Mouse (Mus musculus) left cerebral cortex, postnatal 36 days (tissue): ENCODE measurements around the gene Rasl10a. TPM values are rescaled to one million over a fixed set of nuclear protein-coding genes. Genes with fewer than 3 reads are reported as not detected.
"Not testable (repeated sequence)": the region's sequence is repeated elsewhere in the genome, so short reads cannot be mapped to it uniquely, and the experiment has no call there.

Source experiments
- DNase-seq, 2 experiments: peaks; one replicate each; pipeline ENCODE4 v3.0.0; 2021 to 2022; ENCODE audit warnings: low spot score in 2 of 2, mixed read lengths in 1 of 2
- intact Hi-C: fragments of 180-260 bp; cut with DNase I; formaldehyde crosslinking; loops from one replicate; pipeline ENCODE4 v1.15.1; 2025
- total RNA-seq, 2 experiments: library from RNA; stranded (reverse); gene quantifications; 2 replicates each; pipeline ENCODE4 v1.2.3; 2021

Gene Rasl10a
- total RNA-seq, 2 experiments from 2014 or later: 72.2 to 77.6 TPM

DNA sequence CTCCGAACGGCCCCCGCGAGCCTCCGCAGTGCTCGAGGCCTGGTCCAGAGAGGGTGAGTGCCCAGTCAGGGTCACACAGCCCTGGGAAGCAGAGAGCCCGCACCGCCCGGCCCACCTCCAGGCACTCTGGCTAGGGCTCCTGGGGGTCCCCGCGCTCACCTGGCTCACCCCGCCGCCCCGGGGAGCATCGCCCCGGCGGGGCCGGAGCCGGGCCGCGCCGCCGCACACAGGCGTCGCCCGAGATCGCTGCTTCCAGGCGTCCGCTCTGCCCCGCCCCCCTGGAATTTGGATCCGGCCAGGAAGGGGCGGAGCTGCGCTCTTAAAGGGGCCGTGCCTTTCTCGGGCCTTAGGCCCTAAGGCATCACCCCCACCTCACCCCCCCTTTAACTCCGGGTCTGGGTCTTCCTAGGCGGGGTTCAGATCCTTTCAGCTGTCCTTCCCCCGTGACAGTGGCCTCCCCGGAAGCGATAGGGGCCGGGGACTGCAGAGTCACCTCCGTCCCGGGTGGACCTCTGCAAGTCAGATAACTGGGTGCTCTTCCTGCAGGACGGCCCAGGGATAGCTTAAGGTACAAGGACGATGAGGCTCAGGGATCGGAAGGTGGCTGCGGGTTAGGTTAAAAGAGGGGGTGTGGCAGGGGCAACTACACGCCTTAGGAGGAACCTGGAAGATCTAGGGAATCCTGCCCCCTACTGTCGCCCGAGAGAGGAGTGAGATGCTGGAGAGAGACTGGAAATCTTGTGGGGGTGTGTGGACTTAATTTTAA is 7.3 kb downstream of the Rasl10a start, which contains the start of gene Gas2l1:
Gene Gas2l1, minus strand, starts transcription at position 272 of the 766 bp plus-strand sequence.
- peak; percentile 84 to 87 for DNase-seq
- intact Hi-C loops: no loop called here

DNA sequence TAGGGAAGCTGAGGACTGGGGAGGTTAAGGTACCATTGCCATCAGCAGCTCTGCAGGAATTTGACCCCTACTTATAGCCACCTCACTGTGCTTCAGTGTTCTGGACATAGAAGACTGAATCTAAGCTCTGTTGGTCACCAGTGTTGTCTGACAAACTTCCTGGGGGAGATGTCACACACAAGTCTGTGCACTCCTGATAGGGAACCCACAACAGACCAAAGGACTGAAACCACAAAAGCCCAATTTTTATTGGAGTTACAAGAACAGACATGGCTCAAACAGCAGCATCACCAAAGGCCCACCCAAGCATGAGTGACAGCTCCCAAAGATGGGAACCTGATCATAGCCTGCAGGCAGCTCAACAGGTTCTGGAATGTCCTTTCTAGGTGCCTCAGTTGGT is 9.1 kb downstream of the Rasl10a start:
- intact Hi-C loops: no loop called here
- no peak for DNase-seq

DNA sequence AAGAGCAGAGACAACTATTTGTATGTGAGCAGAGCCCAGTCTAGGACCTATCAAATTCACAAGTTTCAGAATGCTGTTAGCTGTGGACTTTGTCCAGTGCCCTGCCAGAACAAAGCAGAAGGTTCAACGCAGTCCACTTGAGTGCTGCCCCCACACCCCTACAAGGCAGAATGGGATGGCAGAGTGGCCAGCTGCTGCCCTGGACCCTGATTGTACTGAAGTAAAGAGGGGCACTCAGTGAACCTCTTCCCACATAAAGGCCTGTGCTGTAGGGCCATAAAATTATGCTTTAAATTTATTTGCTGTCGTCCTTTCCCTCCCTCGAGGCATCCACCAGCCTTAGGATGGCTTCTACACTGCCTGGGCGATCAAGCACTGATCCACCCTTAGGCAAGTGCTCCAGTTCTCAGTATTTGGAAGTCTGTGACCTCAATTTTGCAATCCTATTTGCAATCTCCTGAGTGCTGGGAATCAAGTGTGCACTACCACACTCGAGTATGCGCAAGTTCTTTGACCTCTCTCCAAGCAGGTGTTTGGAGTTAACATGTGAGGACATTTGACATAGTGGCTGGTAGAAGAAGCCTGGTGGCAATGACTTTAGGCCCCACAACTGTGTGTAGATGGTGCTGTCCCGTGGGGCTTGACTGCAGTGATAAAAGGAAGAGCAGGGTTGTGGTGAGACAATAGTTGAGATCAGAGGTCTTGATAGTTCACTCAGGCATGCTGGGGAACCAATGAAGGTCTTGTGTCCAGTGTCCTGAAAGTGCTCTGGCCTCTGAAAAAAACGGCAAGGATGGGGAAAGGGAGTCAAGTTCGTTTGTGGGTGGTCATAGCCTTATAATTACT is 10.4 kb downstream of the Rasl10a start:
- intact Hi-C loops: no loop called here
- no peak for DNase-seq

DNA sequence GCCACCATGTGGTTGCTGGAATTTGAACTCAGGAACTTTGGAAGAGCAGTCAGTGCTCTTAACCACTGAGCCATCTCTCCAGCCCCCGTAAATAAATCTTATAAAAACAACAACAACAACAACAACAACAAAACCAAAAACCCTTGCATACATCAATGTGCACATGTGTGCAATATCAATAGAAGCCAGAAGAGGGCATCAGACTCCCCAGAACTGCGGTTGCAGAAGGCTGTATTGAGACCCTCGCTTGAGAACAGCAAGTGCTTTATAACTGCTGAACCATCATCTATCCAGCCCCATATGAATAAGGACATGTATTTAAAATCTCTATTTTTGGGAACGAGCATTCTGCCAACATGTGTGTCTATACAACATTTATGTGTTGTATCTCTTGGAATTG is 17.0 kb downstream of the Rasl10a start:
- intact Hi-C loops: no loop called here
- no peak for DNase-seq

DNA sequence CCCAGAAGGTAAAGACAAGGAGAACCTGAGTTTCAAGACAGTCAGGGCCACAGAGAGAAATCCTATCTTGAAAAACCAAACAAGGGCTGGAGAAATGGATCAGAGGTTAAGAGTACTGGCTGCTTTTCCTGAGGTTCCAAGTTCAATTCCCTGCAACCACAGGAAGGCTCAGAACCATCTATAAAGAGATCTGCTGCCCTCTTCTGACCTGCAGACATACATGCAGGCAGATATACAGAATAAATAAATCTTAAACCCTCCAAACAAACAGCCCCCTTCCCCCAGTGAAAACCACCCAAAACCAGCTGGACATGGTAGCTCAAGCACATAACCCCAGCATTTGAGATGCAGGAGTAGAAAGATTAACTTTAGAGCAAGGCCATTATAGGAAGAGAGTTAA is 17.8 kb downstream of the Rasl10a start:
- no peak for DNase-seq
- intact Hi-C loops: no loop called here

DNA sequence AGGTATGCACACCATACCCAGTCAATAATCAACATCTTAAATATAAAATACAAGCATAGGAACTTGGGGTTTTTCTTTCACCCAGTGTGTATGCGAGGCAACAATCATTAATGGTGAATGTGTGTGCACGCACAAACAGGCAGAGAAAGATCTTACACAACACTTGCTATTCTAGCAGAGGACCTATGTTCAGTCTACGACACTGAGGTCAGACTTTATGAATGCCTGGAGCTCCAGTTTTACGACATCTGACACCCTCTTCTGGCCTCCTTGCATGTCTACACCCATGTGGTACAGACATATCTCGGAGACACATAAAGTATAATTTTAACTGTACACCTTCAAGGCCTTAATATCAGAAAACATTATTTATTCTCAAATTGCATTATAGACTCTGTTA is 18.9 kb downstream of the Rasl10a start:
- DNase-seq, intact Hi-C loops: not testable (repeated sequence)

DNA sequence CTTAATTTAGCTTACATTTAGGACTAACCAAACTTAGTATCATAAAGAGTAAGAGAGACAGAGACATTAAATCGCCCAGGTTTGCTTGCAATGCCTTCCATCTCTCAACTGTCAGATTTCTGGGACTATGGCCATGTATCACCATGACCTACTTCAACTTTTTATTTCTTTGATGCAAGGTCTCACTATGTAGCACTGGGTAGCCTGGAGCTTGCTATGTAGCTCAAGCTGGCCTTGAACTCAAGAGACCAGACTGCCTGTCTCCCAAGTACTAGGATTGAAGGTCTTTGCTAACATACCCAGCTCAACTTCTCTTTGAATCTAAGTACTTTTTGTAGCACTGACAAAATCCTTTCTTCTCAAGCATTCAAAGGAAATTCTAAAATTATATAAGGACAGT is 31.2 kb downstream of the Rasl10a start:
- intact Hi-C loops: no loop called here
- no peak for DNase-seq

DNA sequence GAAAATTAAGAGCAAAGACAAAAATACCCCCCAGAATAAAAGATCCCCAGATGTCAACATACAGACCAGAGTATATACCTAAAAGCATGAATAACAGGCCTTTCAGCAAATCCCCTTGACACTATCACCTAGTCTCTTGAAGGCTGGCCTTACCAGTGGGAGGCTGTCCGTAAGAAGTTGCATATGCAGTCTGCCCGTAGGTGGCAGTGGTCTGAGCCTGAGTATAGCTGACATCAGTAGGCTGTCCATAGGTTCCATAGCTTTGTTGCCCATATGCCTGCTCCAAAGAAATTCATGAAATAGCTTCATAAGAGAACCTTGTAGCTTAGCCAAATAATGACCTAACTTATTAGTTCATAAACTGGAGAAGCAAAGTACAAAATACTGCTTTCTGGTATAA is 33.8 kb downstream of the Rasl10a start:
- intact Hi-C loops: no loop called here
- no peak for DNase-seq

DNA sequence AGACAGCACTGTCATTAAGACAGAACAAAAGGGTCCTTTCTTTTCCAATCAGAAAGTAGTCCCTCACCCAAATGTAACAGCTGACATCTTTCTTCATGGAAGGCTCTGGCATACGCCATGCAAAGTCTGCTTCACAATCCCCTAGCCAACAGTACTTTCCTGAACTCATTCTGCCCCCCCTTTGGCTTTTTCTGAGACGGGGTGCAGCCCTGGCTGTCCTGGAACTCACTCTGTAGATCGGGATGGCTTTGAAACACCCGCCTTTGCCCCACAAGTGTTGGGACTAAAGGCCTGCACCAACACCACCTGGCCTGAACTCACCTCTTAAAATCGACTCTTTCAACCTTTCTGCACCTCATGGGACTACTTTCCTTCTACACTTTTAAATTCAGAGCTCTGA is 37.9 kb downstream of the Rasl10a start:
- DNase-seq: no peak
- intact Hi-C loops: no loop called here

DNA sequence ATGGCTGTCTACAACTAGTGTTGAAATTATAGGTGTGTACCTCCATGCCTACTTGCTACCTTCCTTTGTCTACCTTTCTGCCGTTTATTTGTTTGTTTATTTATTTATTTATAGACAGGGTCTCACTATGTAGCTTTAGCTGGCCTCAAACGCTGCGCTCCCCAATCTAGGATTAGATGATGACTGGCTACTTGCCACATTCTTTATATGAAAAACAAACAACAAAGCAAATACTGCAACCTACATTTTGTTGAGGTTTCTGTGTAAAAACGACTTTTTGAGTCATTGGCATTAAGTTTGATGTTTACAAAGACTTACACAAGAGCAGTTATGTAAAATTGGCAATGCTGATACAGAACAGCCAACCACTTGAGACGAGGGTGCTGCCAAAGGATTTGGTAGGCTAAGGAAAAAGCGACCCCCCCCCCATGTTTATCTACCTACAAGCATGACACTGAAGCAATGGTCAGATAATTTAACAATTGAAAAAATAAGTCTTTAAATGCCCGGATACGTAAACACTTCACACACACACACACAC is 38.6 kb downstream of the Rasl10a start:
- no peak for DNase-seq
- intact Hi-C loops: no loop called here

DNA sequence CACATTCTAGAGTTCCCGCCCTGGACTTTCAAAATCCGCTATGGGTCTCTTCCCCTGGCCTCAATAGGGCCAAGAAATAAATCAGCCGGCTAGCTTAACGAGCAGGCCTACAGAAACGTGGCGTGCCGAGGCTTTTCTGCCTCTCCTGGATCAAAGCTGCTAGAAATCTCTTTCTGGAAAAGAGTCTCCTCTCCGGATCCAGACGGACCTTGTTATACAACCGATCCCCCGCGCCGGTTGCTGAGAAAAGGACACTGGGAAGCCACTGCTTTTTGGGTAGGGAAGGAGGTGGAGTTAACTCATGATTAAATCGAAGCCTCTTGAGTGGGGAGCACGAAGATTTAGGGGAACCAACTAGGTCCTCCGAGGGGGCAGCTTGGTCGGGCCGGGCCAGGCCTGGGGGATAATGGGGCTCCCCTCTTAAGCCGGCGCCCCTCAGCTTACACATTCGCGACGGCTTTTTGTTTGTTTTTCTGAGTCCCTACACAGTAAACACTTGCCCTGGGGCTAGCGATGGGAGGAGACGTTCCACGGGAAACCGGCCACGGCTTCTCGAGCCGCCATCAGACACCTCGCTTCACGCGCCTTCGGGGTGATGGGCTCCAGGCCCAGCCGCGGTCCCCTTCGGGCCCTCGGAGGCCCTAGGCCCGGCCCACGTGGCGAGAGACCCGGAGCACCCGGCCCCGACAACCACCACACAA is 40.3 kb downstream of the Rasl10a start:
- peak; percentile 70 to 77 for DNase-seq
- intact Hi-C loops: no loop called here

DNA sequence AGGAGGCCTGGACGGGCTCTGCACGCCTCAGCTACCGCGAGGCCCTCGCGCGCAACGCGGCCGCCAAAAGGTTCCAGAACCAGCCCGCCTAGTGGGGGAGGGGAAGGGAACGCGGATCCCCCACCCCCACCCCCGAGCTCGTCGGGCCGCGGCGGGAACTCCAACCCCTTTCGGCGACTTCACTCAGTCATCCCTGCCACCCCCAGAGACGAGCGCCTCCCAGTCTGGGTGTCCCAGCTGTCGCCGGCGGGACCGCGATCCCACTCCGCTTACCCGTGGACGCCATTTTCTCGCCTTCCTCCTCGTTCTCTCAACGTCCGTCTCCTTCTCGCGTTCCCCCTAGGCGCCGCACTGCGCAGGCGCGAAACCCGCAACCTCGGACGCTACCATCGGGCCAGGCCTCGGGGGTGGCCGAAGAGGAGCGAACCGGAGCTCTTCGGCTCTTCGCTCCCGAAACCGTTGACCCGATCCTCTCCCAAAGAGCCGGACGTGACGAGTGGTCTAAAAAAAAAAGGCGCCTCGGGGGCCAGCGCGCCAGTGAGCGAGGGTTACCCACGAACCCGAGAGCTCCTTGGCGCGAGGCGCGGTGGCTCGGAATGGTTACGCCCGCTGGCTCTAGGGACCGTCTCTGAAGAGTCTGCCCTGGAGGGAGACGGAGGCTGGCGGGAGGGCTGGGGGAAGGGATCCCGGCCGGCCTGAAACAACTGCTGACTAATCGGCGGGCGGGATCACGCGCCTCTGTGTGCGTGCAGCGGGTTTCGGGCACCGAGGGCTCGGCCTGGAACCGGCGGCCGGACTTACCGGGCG is 41.0 kb downstream of the Rasl10a start, which contains the start of the genes Rhbdd3 and Ewsr1:
Gene Rhbdd3, plus strand, starts transcription at position 191 of the 807 bp plus-strand sequence.
Gene Ewsr1, minus strand, starts transcription at position 531 of the 807 bp plus-strand sequence.
- intact Hi-C loops: no loop called here
- DNase-seq: peak; percentile 98 to 99

DNA sequence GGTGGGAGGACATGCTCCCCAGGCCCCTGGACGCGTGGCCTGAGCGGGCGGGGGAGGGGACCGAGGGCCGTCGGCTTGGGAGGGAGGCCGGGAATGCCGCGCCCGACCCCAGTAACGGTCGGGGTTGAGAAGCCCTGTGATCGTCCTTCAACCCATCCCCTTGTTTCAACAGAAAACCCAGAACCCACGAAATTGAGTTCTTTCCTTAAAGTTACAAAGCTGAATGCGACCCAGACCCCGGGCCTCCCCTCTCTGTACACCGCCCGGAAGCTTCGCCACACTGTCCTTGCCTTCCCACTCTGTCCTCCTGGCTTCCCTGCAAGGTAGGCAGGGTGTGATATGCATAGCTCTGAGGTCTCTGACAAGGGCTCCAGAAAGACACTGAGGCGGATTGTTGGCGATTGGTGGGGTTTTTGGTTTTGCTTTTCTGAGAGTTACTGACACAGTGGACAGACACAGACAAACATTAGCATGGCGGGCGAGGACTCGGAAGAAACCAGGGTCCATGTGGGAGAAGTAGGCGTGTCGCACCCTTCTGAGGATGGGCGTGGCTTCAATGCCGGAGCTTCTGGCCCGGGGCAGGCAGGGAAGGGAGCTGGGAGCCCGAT is 41.8 kb downstream of the Rasl10a start:
- intact Hi-C loops: no loop called here
- DNase-seq: peak; percentile 78 to 80

DNA sequence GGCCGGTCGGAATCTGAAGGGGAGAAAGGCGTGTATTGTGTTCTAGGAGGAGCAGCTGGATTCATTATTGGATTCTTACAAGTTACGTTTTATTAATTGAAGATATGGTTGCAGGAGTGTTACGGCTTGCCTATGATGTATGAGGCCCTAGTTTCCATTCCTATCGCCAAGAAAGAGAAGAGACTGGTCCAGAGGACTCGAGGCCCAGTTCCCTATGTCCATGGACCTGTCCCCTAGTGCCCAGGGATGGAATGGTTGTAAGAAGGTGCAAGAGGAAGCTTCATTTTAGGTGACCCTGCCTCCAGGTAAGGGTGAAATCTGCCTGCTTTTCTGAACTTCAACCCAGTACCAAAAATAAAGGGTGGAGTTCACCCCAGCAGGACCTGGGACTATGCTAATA is 42.4 kb downstream of the Rasl10a start:
- intact Hi-C loops: no loop called here
- DNase-seq: no peak

DNA sequence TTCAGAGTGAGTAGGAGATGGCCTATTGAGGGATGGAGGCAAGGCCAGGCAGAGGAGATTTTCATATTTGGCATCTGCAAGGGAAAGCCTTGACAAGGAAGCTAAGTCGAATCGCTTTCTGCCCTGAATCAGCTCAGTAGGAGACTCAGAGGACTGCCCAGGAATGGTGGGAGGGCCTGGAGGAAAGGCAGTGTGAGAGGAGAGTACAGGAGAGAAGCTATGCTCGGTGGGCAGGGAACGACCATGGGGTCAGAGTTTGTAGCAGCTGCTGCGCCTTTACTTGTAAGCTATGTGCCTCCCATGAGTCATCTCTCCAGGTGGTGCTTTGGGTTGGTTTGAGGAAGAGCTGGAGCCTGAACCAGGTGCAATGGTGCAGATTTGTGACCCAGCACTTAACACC is 42.9 kb downstream of the Rasl10a start:
- no peak for DNase-seq
- intact Hi-C loops: no loop called here

DNA sequence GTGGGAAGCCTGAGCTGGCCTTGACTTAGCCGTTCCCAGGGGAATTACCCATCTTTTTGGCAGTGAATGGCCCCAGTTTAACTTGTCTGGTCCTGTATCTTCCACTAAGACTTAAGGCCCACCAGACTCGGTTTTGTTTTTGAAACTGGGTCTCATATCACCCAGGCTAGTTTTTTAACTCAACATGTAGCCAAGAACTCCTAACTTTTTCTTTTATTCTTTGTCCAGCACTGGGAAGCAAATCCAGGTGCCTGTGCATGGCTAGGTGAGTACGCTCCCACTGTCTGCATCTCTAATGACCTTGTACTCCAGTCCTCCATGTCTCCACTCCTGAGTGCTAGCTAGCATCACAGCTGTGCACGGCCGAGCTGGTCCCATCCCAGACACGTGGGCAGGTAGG is 43.7 kb downstream of the Rasl10a start:
- intact Hi-C loops: no loop called here

DNA sequence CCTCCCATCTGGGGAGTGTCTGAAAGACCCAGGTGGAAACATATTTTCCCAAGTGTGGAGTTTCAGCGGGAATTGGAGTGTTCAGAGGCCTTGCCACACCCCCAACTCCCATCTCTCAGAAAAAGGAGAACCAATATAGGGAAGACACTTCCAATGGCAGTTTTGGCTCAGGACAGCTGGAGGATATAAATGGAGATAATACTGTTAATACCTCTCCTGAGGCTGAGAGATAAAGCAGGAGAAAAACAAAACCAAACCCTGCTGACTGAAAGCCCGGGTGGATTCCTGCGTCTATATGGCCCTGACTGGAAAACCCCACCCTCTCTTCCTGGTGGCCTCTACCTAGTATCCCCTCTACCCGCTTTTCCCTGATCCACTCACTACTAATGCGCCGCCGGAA is 44.5 kb downstream of the Rasl10a start:
- no peak for DNase-seq
- intact Hi-C loops: no loop called here

More for the DNA sequence above, 43.7 kb downstream of the Rasl10a start:
- DNase-seq: no peak

DNA sequence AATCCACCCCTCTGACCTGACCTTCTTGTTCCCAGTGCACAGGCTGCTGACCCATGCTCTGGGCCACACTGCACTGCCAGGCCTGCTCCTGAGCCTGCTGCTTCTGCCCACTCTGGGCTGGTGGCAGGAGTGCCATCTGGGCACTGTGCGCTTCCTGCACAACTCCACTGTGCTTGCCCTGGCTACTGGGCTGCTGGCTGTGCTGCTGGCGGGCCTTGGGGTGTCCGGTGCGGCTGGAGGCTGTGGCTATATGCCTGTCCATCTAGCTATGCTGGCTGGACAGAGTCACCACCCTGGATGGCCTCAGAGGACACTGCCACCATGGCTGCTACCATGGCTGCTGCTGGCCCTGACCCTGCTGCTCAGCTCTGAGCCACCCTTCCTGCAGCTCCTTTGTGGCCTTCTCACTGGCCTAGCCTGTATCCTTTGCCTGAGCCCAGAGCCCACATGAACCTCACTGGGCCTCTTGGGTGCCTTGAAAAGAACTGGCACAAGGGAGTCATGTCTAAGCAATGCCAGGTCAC is 46.1 kb downstream of the Rasl10a start:
- no peak for DNase-seq
- intact Hi-C loops: no loop called here
